Mouse (Mus musculus) myocyte (in vitro differentiated cells): ENCODE measurements around the gene Ccdc58. TPM values are rescaled to one million over a fixed set of nuclear protein-coding genes. Genes with fewer than 3 reads are reported as not detected.
A peak's percentile ranks its signal among the peaks of the same experiment; 100 is the strongest.
"Not testable (repeated sequence)": the region's sequence is repeated elsewhere in the genome, so short reads cannot be mapped to it uniquely, and the experiment has no call there.

Experiments
- H3K27me3 ChIP-seq: one replicate; pipeline ENCODE4 v1.6.1; 2011; ENCODE audit not compliant: control insufficient read depth, insufficient read depth, insufficient read length
- H3K36me3 ChIP-seq: one replicate; pipeline ENCODE4 v1.6.1; 2011; ENCODE audit not compliant: control insufficient read depth, insufficient read depth
- H3K4me2 ChIP-seq: one replicate; pipeline ENCODE4 v1.6.1; 2011; ENCODE audit warnings: low read depth, control low read depth
- H3K4me3 ChIP-seq: one replicate; pipeline ENCODE4 v1.5.1; 2011; ENCODE audit warnings: mild to moderate bottlenecking, control low read depth, moderate library complexity
- H3K79me2 ChIP-seq: one replicate; pipeline ENCODE4 v1.6.1; 2011; ENCODE audit not compliant: control insufficient read depth, insufficient read depth
- H3ac ChIP-seq: one replicate; pipeline ENCODE4 v1.6.1; 2011; ENCODE audit not compliant: control insufficient read depth, insufficient read length
- CEBPB ChIP-seq: IDR thresholded peaks from 2 replicates; pipeline ENCODE4 v1.6.1; 2011; ENCODE audit warnings: mild to moderate bottlenecking, moderate library complexity; ENCODE audit not compliant: poor library complexity, insufficient read depth, severe bottlenecking
- E2F4 ChIP-seq: IDR thresholded peaks from one replicate; pipeline ENCODE4 v1.6.1; 2011; ENCODE audit warnings: mild to moderate bottlenecking, control low read depth, moderate library complexity; ENCODE audit not compliant: insufficient read depth
- MAX ChIP-seq: IDR thresholded peaks from one replicate; pipeline ENCODE4 v1.6.1; 2011; ENCODE audit warnings: low read depth, mild to moderate bottlenecking, control low read depth
- MYOD1 ChIP-seq, 3 experiments: IDR thresholded peaks; one replicate each; pipeline ENCODE4 v1.6.1; 2011; ENCODE audit warnings: control low read depth in 2 of 3, low read depth in 2 of 3, mild to moderate bottlenecking in 2 of 3, moderate library complexity in 1 of 3; ENCODE audit not compliant: insufficient read length in 2 of 3, control insufficient read depth in 1 of 3
- MYOG ChIP-seq, 3 experiments: IDR thresholded peaks; one replicate each; pipeline ENCODE4 v1.6.1; 2011; ENCODE audit warnings: control low read depth in 2 of 3, low read depth in 2 of 3, mild to moderate bottlenecking in 2 of 3; ENCODE audit not compliant: insufficient read length in 2 of 3, control insufficient read depth in 1 of 3, insufficient read depth in 1 of 3
- POLR2A ChIP-seq: IDR thresholded peaks from one replicate; pipeline ENCODE4 v1.6.1; 2011; ENCODE audit warnings: low read depth, mild to moderate bottlenecking, control low read depth, moderate library complexity; ENCODE audit not compliant: insufficient read length
- POLR2AphosphoS2 ChIP-seq: IDR thresholded peaks from one replicate; pipeline ENCODE4 v1.6.1; 2011; ENCODE audit warnings: low read depth, control low read depth; ENCODE audit not compliant: insufficient read length
- REST ChIP-seq: IDR thresholded peaks from one replicate; pipeline ENCODE4 v1.6.1; 2011; ENCODE audit warnings: mild to moderate bottlenecking, control low read depth, moderate library complexity; ENCODE audit not compliant: insufficient read depth, insufficient read length
- SRF ChIP-seq: IDR thresholded peaks from one replicate; pipeline ENCODE4 v1.6.1; 2011; ENCODE audit warnings: low read depth; ENCODE audit not compliant: control insufficient read depth, insufficient read length
- TCF12 ChIP-seq: IDR thresholded peaks from one replicate; pipeline ENCODE4 v1.6.1; 2011; ENCODE audit warnings: mild to moderate bottlenecking, control low read depth; ENCODE audit not compliant: poor library complexity, insufficient read depth, severe bottlenecking
- TCF3 ChIP-seq: IDR thresholded peaks from one replicate; pipeline ENCODE4 v1.6.1; 2011; ENCODE audit warnings: low read depth, control low read depth; ENCODE audit not compliant: insufficient read length
- USF1 ChIP-seq: IDR thresholded peaks from one replicate; pipeline ENCODE4 v1.6.1; 2011; ENCODE audit warnings: low read depth, mild to moderate bottlenecking, control low read depth, moderate library complexity
- polyA plus RNA-seq: library from polyadenylated mRNA; unstranded; fragments of >200 nt; fragmentation: generic; extraction: Trizol; gene quantifications from one replicate; pipeline ENCODE4 v1.2.1, GENCODE M21; 2012; ENCODE audit warnings: missing spikeins

Gene Ccdc58
- polyA plus RNA-seq: 41.8 TPM

GRCm38 (mm10) chr16:36071450-36072379, at the start of gene Ccdc58, which contains the start of gene Fam162a:
Gene Ccdc58, plus strand, starts transcription at chr16:36071685.
Gene Fam162a, minus strand, starts transcription at chr16:36071594.
- Histone ChIP-seq H3K4me2 (peak within 1 kb of the TSS; percentile 87), H3K36me3 (peaks cover 10% of the 10 kb centered on the region), H3ac (peak within 1 kb of the TSS; percentile 48), H3K27me3 (no peaks in the 10 kb centered on the region), H3K79me2 (peaks cover 76% of the 10 kb centered on the region), H3K4me3 (peak within 1 kb of the TSS; percentile 99)
- TF ChIP-seq MAX (peak; percentile 44), POLR2AphosphoS2 (peak; percentile 96), CEBPB (no peak), POLR2A (peak; percentile 98), TCF12 (no peak), MYOG (IDR thresholded peaks at IDR 0.05; ENCODE audit: control insufficient read depth in 1 of 3, insufficient read depth in 1 of 3, insufficient read length in 2 of 3, low read depth in 2 of 3) (no peak), REST (peak; percentile 43), SRF (no peak), MYOD1 (IDR thresholded peaks at IDR 0.05; ENCODE audit: control insufficient read depth in 1 of 3, insufficient read length in 2 of 3, low read depth in 2 of 3) (peak in 1 of 3 experiments; percentile 45), USF1 (no peak), TCF3 (no peak), E2F4 (no peak)

DNA sequence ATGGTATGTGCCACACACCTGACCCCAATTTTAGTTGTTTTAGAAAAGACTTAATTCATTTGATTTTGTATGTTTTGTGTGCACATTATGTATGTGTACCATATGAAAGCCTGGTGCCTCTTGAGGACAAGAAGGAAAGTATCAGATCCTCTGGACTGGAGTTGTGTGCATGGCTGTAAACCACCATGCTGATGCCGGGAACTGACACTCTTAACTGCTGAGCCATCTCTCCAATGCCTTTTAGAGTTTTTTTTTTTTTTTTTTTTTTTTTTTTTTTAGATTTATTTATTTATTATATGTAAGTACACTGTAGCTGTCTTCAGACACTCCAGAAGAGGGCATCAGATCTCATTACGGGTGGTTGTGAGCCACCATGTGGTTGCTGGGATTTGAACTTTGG, 43.4 kb upstream of the Ccdc58 start:
- not testable (repeated sequence) for H3K4me2 ChIP-seq, H3K27me3 ChIP-seq, H3ac ChIP-seq, H3K4me3 ChIP-seq, H3K79me2 ChIP-seq
- peaks cover 45% of the 10 kb centered on the region for H3K36me3 ChIP-seq

- H3K36me3 ChIP-seq: no peaks in the 10 kb centered on the region
- peak within 1 kb of the TSS; percentile 90 for H3K4me2 ChIP-seq
- H3K27me3 ChIP-seq: no peaks in the 10 kb centered on the region
- peak within 1 kb of the TSS; percentile 46 for H3K4me3 ChIP-seq
- no peak for TF ChIP-seq MYOD1 (IDR thresholded peaks at IDR 0.05; ENCODE audit: control insufficient read depth in 1 of 3, insufficient read length in 2 of 3, low read depth in 2 of 3)
- no peak for TF ChIP-seq CEBPB
- TF ChIP-seq POLR2AphosphoS2: peak; percentile 97
- no peak for TF ChIP-seq TCF12
- no peak for TF ChIP-seq E2F4
- no peak for TF ChIP-seq SRF
- TF ChIP-seq POLR2A: peak; percentile 67
- no peak for TF ChIP-seq MYOG (IDR thresholded peaks at IDR 0.05; ENCODE audit: control insufficient read depth in 1 of 3, insufficient read depth in 1 of 3, insufficient read length in 2 of 3, low read depth in 2 of 3)
- no peak for TF ChIP-seq TCF3
- TF ChIP-seq MAX: no peak
- no peak for TF ChIP-seq REST
- no peak for TF ChIP-seq USF1
- H3ac ChIP-seq: peak within 1 kb of the TSS; percentile 49
- H3K79me2 ChIP-seq: peaks cover 12% of the 10 kb centered on the region
These were observed 30.6 kb upstream of the Ccdc58 start, which contains the start of gene Wdr5b for GRCm38 (mm10) chr16:36040640-36041624. Gene Wdr5b, plus strand, starts transcription at chr16:36041190.

- TF ChIP-seq REST: no peak
- TF ChIP-seq CEBPB: no peak
- TF ChIP-seq MAX: no peak
- TF ChIP-seq POLR2AphosphoS2: no peak
- TF ChIP-seq POLR2A: no peak
- no peak for TF ChIP-seq USF1
- TF ChIP-seq E2F4: no peak
- no peak for TF ChIP-seq MYOG (IDR thresholded peaks at IDR 0.05; ENCODE audit: control insufficient read depth in 1 of 3, insufficient read depth in 1 of 3, insufficient read length in 2 of 3, low read depth in 2 of 3)
- TF ChIP-seq TCF12: no peak
- TF ChIP-seq MYOD1 (IDR thresholded peaks at IDR 0.05; ENCODE audit: control insufficient read depth in 1 of 3, insufficient read length in 2 of 3, low read depth in 2 of 3): no peak
- TF ChIP-seq SRF: no peak
- TF ChIP-seq TCF3: no peak
- Histone ChIP-seq H3K79me2 (peaks cover 12% of the 10 kb centered on the region), H3K4me3 (peak overlapping the region; percentile 46), H3K4me2 (peak overlapping the region; percentile 90), H3K27me3 (no peaks in the 10 kb centered on the region), H3ac (peak overlapping the region; percentile 49), H3K36me3 (peaks cover 6% of the 10 kb centered on the region)
These were observed 29.9 kb upstream of the Ccdc58 start for GRCm38 (mm10) chr16:36041625-36042020.
